Mouse (Mus musculus) E14TG2a.4 (cell line): ENCODE measurements around the gene Proca1.
"Not testable (repeated sequence)": the region's sequence is repeated elsewhere in the genome, so short reads cannot be mapped to it uniquely, and the experiment has no call there.

Source experiments
- CTCF ChIP-seq: conservative IDR thresholded peaks from 2 replicates; pipeline ENCODE4 v1.5.1; 2014; ENCODE audit warnings: low read length
- NANOG ChIP-seq: IDR thresholded peaks from 2 replicates; pipeline ENCODE4 v1.6.1; 2014; ENCODE audit warnings: borderline replicate concordance, low read length, mixed read lengths
- POU5F1 ChIP-seq: IDR thresholded peaks from 2 replicates; pipeline ENCODE4 v1.6.1; 2014; ENCODE audit warnings: low read length, borderline replicate concordance

DNA sequence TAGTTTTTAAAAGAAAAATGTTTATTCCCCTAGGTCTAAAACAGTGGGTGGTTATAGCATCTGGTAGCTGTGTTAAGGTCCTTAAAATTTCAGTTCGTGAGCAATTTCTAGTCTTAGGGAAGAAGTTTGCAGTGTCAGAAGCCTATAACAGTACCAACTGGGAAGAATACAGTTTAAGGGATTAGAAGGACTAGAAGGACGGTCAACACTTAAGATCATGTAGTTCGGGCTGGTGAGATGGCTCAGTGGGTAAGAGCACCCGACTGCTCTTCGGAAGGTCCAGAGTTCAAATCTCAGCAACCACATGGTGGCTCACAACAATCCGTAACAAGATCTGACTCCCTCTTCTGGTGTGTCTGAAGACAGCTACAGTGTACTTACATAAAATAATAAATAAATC is 8.5 kb upstream of the Proca1 start:
- TF ChIP-seq CTCF, NANOG, POU5F1: not testable (repeated sequence)
